Mouse (Mus musculus): ENCODE measurements around the gene Zfp790. TPM values are rescaled to one million over a fixed set of nuclear protein-coding genes. Genes with fewer than 3 reads are reported as not detected.
"Not testable (repeated sequence)": the region's sequence is repeated elsewhere in the genome, so short reads cannot be mapped to it uniquely, and the experiment has no call there.

The Zfp790 gene
- polyA plus RNA-seq, 1 experiment from 2014 or later = 17.1 TPM

DNA sequence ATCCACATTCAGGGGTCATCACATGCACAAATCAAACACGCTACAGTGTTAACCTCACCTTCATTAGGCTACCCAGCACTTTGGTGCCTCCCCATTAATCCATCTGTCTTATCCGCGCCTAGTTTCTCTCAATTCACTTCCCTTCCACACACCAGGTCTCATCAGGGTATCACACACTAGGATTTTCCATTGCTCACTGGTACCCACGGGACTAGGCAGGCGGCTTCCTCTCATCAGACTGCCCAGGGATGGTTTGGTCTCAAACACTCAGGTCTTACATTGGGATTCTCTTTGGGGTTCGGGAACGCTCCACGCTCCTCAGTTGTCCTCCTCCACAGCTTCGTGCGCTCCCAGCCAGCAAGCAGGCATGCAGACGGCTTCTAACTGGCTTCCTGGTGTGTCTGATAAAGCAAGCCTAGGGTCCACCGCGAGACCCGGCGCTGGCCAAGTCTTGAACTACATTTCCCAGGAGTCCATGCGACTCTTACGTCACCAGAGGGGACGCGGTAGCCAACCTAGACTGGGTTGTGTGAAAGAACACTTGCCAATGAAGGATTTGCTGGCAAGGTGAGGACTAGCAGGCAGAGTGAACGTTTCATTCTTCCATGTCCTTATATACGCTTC is 37.4 kb downstream of the Zfp790 start, which contains the start of gene Zfp940:
Gene Zfp940 (minus strand): TSS at position 451 of the 624 bp plus-strand sequence.
- H3K4me2 ChIP-seq (ENCODE audit: low read depth, severe bottlenecking) = peak within 1 kb of the TSS; percentile 81
- H3K27me3 ChIP-seq (ENCODE audit: control insufficient read depth, insufficient read depth, low read length) = no peaks in the 10 kb centered on the region
- ATAC-seq (ENCODE audit: insufficient number of reproducible peaks, low FRiP score, low TSS enrichment, low read depth) = peak; percentile 95
- H3K27ac ChIP-seq (replicated peaks; ENCODE audit: low read depth, low read length) = no peak within 1 kb of the TSS
- peak; percentile 95 for DNase-seq (ENCODE audit: low spot score)
- H3K9ac ChIP-seq (ENCODE audit: low read length) = peak within 1 kb of the TSS; percentile 1
- no peaks in the 10 kb centered on the region for H3K4me1 ChIP-seq (ENCODE audit: control insufficient read depth, insufficient read depth, low read length)
- H3K4me3 ChIP-seq (ENCODE audit: low read depth, low read length) = peak within 1 kb of the TSS; percentile 36
- H3K36me3 ChIP-seq (ENCODE audit: control insufficient read depth, insufficient read depth, low read length) = no peaks in the 10 kb centered on the region; the same call in 1 of the 2 replicates
- no peaks in the 10 kb centered on the region for H3K9me3 ChIP-seq (ENCODE audit: control insufficient read depth, low read length)
- WGBS = 1% methylated on average over 21 of the region's 21 CpGs

DNA sequence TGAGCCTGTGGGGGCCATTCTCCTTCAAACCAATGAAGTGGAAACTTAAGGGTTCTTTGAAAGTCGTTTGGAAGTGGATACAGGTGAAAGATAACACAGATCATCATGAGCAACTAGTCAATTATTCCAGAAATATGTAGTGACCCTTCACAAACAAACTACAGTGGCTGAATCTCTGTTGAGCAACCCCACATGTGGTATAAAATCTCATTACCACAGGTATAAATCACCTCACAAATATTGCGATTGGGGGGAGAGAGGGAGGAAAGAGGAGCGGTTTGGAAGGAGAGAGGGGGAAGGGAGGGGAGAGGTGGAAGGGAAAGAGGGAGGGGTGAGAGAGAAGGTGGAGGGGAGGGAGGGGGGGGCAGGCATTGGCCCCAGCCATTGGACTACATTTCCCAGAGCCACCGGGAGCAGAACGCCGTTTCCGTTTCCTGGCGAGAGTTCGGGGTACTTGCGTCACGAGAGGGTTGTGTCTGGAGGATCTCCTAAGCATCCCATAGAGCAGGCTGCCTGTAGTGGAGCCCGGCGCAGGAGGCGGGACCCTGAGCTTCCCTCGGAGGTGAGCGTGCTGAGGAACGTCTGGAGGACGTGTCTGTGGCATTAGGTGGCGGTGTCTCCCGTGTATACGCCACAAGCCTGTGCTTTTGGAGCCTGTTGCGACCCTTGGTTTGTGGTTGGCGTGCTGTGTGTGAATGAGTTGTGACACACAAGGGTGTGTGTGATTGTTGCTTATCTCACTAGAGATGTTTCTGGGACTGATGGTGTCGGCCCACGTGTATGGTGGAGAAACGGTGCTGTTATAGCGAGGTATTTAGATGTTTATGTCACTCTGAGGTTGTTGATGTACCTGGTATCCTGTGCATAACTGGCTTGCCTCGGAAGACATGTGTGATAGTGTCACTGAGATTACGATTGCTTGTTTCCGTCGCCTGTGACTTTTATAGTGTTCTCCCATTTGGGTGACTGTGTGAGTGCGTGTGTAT is 43.9 kb downstream of the Zfp790 start, which contains the start of gene Zfp420:
Gene Zfp420 (plus strand): TSS at position 448 of the 986 bp plus-strand sequence.
- 7% methylated on average over 32 of the region's 32 CpGs for WGBS
- H3K27ac ChIP-seq (replicated peaks; ENCODE audit: low read depth, low read length) = no peak within 1 kb of the TSS
- H3K4me2 ChIP-seq (ENCODE audit: low read depth, severe bottlenecking) = peak within 1 kb of the TSS; percentile 69

DNA sequence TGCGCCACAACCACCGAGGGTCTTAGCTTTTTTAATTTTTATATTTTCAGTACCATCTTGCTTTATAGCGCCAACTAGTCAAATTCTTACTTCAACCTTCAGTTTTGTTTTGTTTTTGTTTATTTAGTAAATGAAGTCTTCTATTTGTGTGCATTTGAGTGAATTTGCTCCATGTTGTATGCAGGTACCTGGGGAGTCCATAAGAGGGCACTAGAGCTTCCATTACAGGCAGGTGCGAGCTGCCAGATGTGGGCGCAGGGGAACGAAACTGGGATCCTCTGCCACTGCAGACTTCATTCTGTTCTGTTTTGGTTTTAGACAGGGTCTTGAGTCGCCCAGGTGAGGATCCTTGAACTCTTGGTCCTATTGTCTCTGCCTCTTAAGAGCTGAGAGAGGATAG is 45.7 kb downstream of the Zfp790 start:
- Histone ChIP-seq H3K4me3 (ENCODE audit: low read depth, low read length) (no peak overlapping the region), H3K27ac (replicated peaks; ENCODE audit: low read depth, low read length) (no peak overlapping the region), H3K27me3 (ENCODE audit: control insufficient read depth, insufficient read depth, low read length) (no peaks in the 10 kb centered on the region), H3K4me1 (ENCODE audit: control insufficient read depth, insufficient read depth, low read length) (no peaks in the 10 kb centered on the region), H3K36me3 (ENCODE audit: control insufficient read depth, insufficient read depth, low read length) (no peaks in the 10 kb centered on the region), H3K4me2 (ENCODE audit: low read depth, severe bottlenecking) (no peak overlapping the region), H3K9me3 (ENCODE audit: control insufficient read depth, low read length) (no peaks in the 10 kb centered on the region), H3K9ac (ENCODE audit: low read length) (no peak overlapping the region)
- ATAC-seq (ENCODE audit: insufficient number of reproducible peaks, low FRiP score, low TSS enrichment, low read depth) (no peak), DNase-seq (ENCODE audit: low spot score) (no peak)
- 89% methylated on average over 7 of the region's 7 CpGs for WGBS

More for the DNA sequence above, 43.9 kb downstream of the Zfp790 start, which contains the start of gene Zfp420:
- no peaks in the 10 kb centered on the region for H3K9me3 ChIP-seq (ENCODE audit: control insufficient read depth, low read length)
- DNase-seq (ENCODE audit: low spot score) (peak; percentile 87), ATAC-seq (ENCODE audit: insufficient number of reproducible peaks, low FRiP score, low TSS enrichment, low read depth) (peak; percentile 95)
- H3K4me1 ChIP-seq (ENCODE audit: control insufficient read depth, insufficient read depth, low read length) = no peaks in the 10 kb centered on the region
- no peaks in the 10 kb centered on the region for H3K36me3 ChIP-seq (ENCODE audit: control insufficient read depth, insufficient read depth, low read length)
- no peaks in the 10 kb centered on the region for H3K27me3 ChIP-seq (ENCODE audit: control insufficient read depth, insufficient read depth, low read length)
- peak within 1 kb of the TSS; percentile 52; the same call in 1 of the 2 replicates for H3K9ac ChIP-seq (ENCODE audit: low read length)
- peak within 1 kb of the TSS; percentile 63 for H3K4me3 ChIP-seq (ENCODE audit: low read depth, low read length)

DNA sequence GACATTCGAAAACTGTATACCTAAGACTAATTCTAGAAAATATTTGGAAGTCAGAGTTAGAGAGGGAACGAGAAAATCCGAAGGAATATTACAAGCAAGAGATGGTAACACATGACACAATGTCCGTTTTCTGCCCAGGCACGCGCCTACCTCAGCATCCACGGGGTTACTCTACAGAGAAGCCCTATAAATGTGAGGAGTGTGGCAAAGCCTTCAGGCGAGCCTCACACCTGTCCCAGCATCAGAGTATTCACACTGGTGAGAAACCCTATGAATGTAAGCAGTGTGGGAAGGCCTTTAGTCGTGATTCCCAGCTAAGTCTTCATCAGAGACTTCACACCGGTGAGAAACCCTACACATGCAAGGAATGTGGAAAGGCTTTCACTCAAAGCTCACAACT is 58.3 kb downstream of the Zfp790 start:
- ATAC-seq (ENCODE audit: insufficient number of reproducible peaks, low FRiP score, low TSS enrichment, low read depth) (no peak), DNase-seq (ENCODE audit: low spot score) (no peak)
- Histone ChIP-seq H3K36me3 (ENCODE audit: control insufficient read depth, insufficient read depth, low read length) (peaks cover 20% of the 10 kb centered on the region), H3K4me2 (ENCODE audit: low read depth, severe bottlenecking) (no peak overlapping the region), H3K9ac (ENCODE audit: low read length) (no peak overlapping the region), H3K4me3 (ENCODE audit: low read depth, low read length) (no peak overlapping the region), H3K9me3 (ENCODE audit: control insufficient read depth, low read length) (peaks cover 12% of the 10 kb centered on the region; the same call in 1 of the 2 replicates), H3K4me1 (ENCODE audit: control insufficient read depth, insufficient read depth, low read length) (no peaks in the 10 kb centered on the region), H3K27me3 (ENCODE audit: control insufficient read depth, insufficient read depth, low read length) (no peaks in the 10 kb centered on the region), H3K27ac (replicated peaks; ENCODE audit: low read depth, low read length) (no peak overlapping the region)
- 93% methylated on average over 10 of the region's 10 CpGs for WGBS

DNA sequence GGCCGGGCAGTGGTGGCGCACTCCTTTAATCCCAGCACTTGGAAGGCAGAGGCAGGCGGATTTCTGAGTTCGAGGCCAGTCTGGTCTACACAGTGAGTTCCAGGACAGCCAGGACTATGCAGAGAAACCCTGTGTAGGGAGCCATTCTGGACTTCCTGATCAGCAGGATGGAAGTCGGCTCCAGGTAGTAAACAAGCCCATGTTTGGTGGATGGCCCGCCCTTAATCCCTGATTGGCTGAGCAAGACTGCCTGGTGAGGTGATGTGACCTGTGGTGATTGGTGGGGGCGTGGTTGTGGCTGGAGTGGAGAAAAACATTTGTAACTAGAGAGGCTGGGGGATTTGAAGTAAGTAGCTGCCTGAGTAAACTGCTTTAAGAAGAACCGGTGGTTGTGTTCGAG is 61.6 kb downstream of the Zfp790 start:
- 90% methylated on average over 9 of the region's 9 CpGs for WGBS
- not testable (repeated sequence) for DNase-seq (ENCODE audit: low spot score); ATAC-seq (ENCODE audit: insufficient number of reproducible peaks, low FRiP score, low TSS enrichment, low read depth); H3K4me2 ChIP-seq (ENCODE audit: low read depth, severe bottlenecking); H3K27ac ChIP-seq (replicated peaks; ENCODE audit: low read depth, low read length); H3K9ac ChIP-seq (ENCODE audit: low read length); H3K4me3 ChIP-seq (ENCODE audit: low read depth, low read length); H3K4me1 ChIP-seq (ENCODE audit: control insufficient read depth, insufficient read depth, low read length); H3K27me3 ChIP-seq (ENCODE audit: control insufficient read depth, insufficient read depth, low read length)
- peaks cover 20% of the 10 kb centered on the region for H3K36me3 ChIP-seq (ENCODE audit: control insufficient read depth, insufficient read depth, low read length)
- H3K9me3 ChIP-seq (ENCODE audit: control insufficient read depth, low read length) = peaks cover 12% of the 10 kb centered on the region; the same call in 1 of the 2 replicates

DNA sequence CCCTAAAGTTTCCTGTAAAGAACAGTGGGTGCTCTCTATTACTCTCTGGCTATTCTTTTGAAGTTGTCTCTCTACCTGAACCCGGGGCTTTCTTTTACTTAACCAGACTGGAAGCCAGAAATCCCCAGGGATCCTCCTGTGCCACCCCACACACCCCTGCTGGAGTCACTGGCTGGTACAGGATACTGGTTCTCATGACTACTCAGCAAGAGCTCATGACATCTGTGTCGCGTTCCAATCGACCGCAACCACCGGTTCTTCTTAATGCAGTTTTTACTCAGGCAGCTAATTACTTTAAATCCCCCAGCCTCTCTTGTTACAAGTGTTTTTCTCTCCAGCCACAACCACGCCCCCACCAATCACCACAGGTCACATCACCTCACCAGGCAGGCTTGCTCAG is 64.1 kb downstream of the Zfp790 start:
- H3K4me3 ChIP-seq (ENCODE audit: low read depth, low read length) = no peak overlapping the region
- no peaks in the 10 kb centered on the region for H3K27me3 ChIP-seq (ENCODE audit: control insufficient read depth, insufficient read depth, low read length)
- H3K9me3 ChIP-seq (ENCODE audit: control insufficient read depth, low read length) = peaks cover 3% of the 10 kb centered on the region; the same call in 1 of the 2 replicates
- WGBS = 49% methylated on average over 7 of the region's 7 CpGs
- no peak overlapping the region for H3K9ac ChIP-seq (ENCODE audit: low read length)
- H3K27ac ChIP-seq (replicated peaks; ENCODE audit: low read depth, low read length) = no peak overlapping the region
- no peak overlapping the region for H3K4me2 ChIP-seq (ENCODE audit: low read depth, severe bottlenecking)
- DNase-seq (ENCODE audit: low spot score) (no peak), ATAC-seq (ENCODE audit: insufficient number of reproducible peaks, low FRiP score, low TSS enrichment, low read depth) (no peak)
- peaks cover 10% of the 10 kb centered on the region for H3K36me3 ChIP-seq (ENCODE audit: control insufficient read depth, insufficient read depth, low read length)
- no peaks in the 10 kb centered on the region for H3K4me1 ChIP-seq (ENCODE audit: control insufficient read depth, insufficient read depth, low read length)

MicroRNA genes within 50 kb of the gene (microRNA counts, 519-probe panel; counts per million panel counts)
- microRNA mmu-miR-1964 = not detected

Small RNA genes lying within 50 kb of the gene (microRNA-seq; reads per million reads assigned to microRNA genes)
- 4.9 reads per million, percentile 10 among the genes with 10 or more reads in this experiment for gene Mir1964

Other genes starting within 250 kb of the Zfp790 start
- not detected in 2 replicates for gene Catsperg2, start 89.1 kb upstream of the Zfp790 start, polyA plus RNA-seq (2014; fragmentation: Nextera tagmentation; extraction: Ambion mirVana)
- gene Zfp84, start 47.6 kb upstream of the Zfp790 start, polyA plus RNA-seq (2014; fragmentation: Nextera tagmentation; extraction: Ambion mirVana) = 13.6 and 13.8 TPM in 2 replicates
- gene Zfp30, start 32.1 kb upstream of the Zfp790 start, polyA plus RNA-seq (2014; fragmentation: Nextera tagmentation; extraction: Ambion mirVana) = 8.9 and 9.0 TPM in 2 replicates
- gene Zfp940, start 37.6 kb downstream of the Zfp790 start, polyA plus RNA-seq (2014; fragmentation: Nextera tagmentation; extraction: Ambion mirVana) = 9.8 TPM in 2 replicates
- 10.0 and 12.5 TPM in 2 replicates for gene Zfp420, start 43.9 kb downstream of the Zfp790 start, polyA plus RNA-seq (2014; fragmentation: Nextera tagmentation; extraction: Ambion mirVana)
- 12.6 and 13.5 TPM in 2 replicates for gene Zfp27, start 90.5 kb downstream of the Zfp790 start, polyA plus RNA-seq (2014; fragmentation: Nextera tagmentation; extraction: Ambion mirVana)
- 7.6 and 9.0 TPM in 2 replicates for gene Zfp383, start 92.1 kb downstream of the Zfp790 start, polyA plus RNA-seq (2014; fragmentation: Nextera tagmentation; extraction: Ambion mirVana)
- gene Zfp74, start 138.0 kb downstream of the Zfp790 start, polyA plus RNA-seq (2014; fragmentation: Nextera tagmentation; extraction: Ambion mirVana) = 16.6 and 17.0 TPM in 2 replicates
- gene Zfp568, start 167.8 kb downstream of the Zfp790 start, polyA plus RNA-seq (2014; fragmentation: Nextera tagmentation; extraction: Ambion mirVana) = 25.2 and 30.5 TPM in 2 replicates
- 3.8 and 4.0 TPM in 2 replicates for gene Zfp14, start 235.3 kb downstream of the Zfp790 start, polyA plus RNA-seq (2014; fragmentation: Nextera tagmentation; extraction: Ambion mirVana)